Mouse (Mus musculus) cerebellum, postnatal 36 days (tissue): ENCODE results near the gene Cobl.
A peak's percentile ranks its signal among the peaks of the same experiment; 100 is the strongest.

ENCODE experiments used
- DNase-seq, 2 experiments: peaks; one replicate each; pipeline ENCODE4 v3.0.0; 2021 to 2022; ENCODE audit warnings: mixed read lengths in 2 of 2

Gene Cobl

DNA sequence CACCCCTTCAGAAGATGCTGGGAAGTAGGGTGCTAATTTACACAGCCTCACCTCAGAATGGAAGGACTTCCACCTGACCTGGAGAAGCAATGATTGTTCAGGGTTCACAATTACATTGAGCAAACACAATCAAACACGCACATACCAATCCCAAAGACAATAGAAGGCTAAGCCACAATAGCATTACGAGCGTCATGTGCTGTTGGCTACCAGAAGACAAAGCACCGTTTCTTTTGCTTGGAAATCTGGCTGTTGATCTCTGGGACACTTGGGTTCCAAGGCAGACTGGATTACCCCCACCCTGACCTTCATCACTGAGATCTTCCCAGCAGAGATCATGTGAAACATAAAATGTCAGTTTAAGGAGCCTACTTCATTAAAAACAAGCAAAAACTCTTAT is 21.1 kb downstream of the Cobl start:
- DNase-seq, result no peak

- no peak for DNase-seq
These were observed 21.6 kb downstream of the Cobl start for GRCm38 (mm10) chr11:12443185-12443584.

DNA sequence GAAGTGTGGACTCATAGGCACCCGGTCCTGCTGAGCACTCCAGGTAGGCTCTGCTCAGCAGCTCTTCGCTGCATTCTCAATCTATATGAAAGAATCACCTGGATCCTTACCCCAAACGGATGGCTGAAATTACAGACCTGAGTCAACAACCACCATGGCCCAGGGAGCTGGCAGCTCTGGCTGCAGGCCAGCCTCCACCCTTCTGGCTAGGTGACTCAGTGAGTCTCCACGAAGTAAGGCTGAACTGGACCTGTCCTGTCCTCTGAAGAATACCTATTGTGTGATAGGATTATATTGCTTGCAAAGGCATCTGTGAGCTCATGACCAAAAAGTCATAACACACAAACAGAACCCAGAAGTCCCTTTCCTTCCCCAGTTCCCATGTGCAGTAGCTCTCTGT is 22.5 kb downstream of the Cobl start:
- no peak for DNase-seq

DNA sequence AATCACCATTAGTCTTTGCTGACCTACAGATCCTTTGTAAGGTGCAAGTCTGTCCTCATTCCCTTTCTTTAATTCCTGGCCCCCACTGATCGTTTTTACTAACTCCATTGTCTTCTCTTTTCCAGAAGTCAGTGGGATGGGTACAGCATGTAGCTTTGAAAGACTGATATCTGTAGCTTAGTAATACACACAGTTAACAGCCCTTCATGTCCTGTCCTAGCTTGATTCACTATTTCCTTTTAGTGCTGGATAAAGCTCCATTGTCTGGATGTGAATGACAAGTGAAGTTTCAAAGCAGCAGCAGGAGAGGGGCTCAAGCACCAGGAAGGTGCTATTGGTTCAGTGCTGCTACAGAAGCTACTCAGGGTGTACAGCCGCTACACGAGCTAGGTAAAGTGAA is 28.9 kb downstream of the Cobl start:
- no peak for DNase-seq

DNA sequence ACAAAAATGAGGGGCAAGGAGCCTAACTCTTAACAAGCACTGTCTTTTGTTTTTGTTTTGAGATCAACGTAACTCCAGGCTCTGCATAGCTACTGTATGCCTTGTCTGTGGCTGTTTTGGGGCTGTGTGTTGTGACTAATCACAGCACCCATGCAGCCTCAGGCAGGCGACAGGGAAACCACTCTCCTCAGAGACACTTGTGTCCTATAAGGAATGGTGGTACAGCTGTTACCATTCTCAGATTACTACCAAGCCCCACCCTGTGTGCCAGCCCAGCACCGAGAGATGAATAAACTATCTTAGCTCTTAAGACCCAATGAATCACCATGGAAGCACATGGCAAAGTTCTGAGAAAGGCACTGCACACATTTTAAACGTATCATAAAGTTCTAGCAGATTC is 29.7 kb downstream of the Cobl start:
- DNase-seq, result no peak

DNA sequence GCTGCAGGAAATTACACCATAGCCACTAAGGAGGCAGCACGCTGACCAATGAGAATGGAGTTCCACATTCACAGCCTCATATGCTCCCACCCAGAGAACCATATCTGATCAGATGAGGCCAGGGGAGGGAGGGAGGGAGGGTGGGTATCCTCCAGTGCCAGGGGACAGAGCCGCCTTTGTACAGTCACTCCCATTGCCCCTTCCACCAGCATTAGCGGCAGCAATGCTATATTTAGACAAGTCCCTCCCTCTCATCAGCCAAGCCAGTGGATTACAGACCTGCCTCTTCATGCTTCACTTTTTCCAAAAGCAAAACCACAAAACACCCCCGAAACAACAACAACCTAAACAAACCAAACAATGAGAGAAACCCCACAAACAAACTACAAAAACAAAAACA is 30.2 kb downstream of the Cobl start:
- DNase-seq, result no peak

GRCm38 (mm10) chr11:12431911-12432310 is 32.8 kb downstream of the Cobl start:
- no peak for DNase-seq

DNA sequence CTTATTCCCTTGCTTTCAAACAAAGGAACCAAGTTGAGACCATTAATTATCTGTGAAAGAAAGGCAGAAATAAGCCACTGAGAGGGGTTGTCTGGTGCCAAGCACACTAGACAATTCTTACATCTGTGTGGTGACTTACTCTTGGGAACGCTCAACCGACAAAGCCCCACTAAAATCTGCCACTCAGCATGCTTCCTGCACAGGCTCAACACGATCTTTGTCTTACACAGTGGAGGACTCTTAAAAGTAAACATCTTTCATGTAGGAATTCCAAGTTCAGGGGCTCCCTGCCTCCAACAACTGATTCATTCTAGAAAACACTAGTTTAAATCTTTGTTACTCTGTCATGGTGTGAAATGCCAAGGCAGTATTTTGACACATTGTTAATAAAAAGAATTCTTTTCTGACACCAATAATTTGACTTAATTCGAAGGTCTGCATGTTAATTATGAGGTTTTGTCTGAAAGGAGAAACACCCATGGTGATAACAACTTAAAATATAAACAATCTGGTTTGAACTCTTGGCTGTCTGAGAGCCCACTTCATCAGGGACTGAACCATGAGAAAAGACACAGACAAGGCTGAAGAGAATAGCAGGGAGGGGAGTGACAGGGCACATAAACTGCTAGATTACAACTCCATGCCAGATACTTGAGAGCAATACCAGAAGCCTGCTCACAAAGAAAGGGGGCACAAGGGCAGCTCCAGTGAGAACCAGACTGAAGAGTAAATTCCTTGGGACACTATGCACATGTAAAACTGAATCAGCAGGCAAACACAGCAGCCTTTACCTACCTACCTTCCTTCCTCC is 34.3 kb downstream of the Cobl start:
- no peak for DNase-seq

DNA sequence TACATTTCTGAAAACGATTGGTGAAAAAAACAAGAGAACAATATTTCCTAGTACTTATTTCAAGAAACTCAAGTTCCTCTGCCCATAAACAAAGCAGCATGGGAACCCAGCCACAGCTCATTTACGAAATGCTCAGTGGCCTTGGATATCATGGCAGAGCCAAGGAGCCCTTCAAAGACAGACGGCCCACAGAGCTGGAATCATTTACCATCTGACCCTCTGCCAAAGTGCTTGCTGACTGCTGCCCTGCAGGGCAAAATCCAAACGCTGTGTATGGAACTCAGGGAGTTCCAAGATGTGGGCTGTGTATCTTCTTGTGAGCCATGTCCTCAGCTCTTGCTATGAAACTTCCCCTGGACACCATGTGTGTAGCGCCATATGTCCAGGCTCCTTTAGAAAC is 38.0 kb downstream of the Cobl start:
- no peak for DNase-seq

GRCm38 (mm10) chr11:12424205-12424604 is 40.6 kb downstream of the Cobl start:
- no peak for DNase-seq

DNA sequence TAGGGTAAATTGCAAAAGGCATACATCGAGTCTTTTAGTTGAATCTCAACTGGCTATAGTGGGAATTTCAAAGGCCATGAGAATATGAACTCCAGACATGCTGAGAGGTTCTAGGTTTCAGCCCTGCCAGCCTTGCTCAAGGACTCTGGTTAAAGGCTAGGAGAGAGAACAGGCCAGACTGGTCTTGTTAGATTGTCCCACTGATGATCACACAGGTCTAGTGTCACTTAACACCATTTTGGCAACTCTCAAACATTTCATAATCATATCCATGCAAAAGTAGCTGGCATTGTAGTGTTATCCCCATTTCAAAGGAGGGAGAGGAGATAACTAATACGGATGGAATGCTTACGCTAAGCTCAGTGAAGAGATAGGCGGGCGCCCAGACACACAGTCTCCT is 43.6 kb downstream of the Cobl start:
- DNase-seq, result no peak

- no peak for DNase-seq
These were observed 44.6 kb downstream of the Cobl start for GRCm38 (mm10) chr11:12420146-12420545.

- no peak for DNase-seq
These were observed 47.9 kb downstream of the Cobl start for GRCm38 (mm10) chr11:12416899-12417298.

- DNase-seq, result no peak
These were observed 49.4 kb downstream of the Cobl start for GRCm38 (mm10) chr11:12415329-12415728.

GRCm38 (mm10) chr11:12411950-12412349 is 52.8 kb downstream of the Cobl start:
- DNase-seq, result no peak

- DNase-seq, result no peak
These were observed 53.5 kb downstream of the Cobl start for GRCm38 (mm10) chr11:12411075-12411807.

DNA sequence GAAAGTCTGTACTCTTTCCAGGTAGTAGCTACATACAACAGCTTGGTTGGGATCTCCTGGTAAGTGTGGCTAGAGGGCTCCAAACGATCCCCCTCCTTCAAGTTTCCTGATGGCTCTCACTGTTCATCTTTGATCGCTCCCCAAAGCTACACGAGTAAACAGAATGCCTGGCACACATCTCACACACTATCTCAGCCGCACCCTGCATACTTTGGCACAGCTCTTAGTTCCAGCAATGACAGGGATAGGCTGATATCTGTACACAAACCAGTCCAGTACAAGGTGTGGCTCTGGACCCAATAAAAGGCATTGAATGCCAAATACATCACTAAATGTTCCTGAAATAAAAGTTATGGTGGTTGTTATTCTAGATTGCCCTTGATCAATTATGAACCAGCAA is 55.3 kb downstream of the Cobl start:
- no peak for DNase-seq

DNA sequence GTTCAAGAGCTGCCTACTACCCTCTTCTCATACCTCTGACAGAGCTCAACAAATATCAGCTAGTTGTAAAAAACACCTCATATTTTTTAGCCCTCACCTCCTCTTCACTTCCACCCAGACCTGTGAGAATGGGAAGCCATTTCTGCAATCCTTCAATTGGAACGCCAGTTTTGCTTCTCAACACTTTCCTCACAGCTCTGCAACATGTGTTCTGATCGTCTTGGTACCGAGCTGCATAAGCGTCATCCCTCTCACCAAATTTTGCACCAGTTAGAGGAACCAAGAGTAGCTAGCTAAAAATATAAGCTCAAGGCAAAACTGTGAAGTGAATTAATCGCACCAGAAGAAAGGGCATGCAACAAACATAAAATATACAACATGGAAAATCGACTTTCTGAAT is 56.9 kb downstream of the Cobl start:
- no peak for DNase-seq

DNA sequence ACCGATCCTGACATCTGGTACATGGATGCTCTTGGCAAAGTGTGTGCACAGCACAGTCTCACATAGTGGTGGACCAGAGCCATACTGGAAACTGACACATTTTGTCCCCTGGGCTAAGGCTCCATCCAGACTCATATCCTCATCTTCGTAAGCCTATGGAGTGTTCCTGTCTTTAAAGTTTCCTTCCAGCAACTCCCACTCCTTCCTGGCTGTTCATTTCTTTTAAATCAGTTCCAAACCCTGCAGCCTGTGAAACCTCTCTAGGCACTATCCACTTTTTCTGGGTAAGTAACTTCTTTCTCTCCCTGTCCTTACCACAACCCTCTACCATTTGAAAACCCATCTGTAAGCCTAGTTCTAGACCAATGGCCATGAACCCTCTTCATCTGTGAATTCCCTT is 64.9 kb downstream of the Cobl start:
- DNase-seq, result no peak

- no peak for DNase-seq
These were observed 68.6 kb downstream of the Cobl start for GRCm38 (mm10) chr11:12396196-12396595.

DNA sequence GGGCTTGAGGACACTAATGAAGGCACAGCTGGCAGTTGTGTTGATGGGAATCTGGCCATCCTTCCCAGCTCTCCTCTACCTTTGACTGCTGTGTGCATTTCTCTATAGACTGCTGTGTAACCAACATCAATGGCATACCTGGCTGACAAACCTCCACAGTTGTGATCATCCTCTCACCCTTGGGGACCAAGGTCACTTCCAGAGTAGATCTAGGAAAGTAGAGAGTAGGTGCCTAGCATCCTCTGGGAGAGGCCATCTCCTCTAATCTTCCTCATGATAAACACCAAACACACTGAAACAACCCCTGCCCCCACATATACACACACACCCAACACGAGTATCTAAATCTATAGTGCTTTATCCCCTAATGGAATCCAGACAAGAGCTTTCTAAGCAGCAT is 70.1 kb downstream of the Cobl start:
- DNase-seq, result no peak

DNA sequence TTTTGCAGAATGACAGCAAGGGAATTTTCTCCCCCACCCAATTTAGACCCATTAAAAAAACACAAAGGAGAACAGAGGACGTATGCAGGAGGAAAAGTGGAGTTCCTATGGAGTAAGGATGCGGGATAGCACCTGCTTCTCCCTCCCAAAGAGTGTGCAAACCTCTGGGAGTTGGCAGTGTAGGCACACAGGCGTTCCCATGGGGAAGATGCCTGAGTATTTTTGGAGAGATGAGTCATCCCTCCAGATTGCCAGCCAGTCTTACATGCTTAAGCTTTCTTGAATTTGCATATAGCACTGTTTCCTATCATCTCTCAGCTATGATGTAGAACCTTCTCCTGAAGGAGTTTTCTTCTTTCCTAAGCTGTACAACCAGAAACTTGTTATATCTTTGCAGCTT is 70.6 kb downstream of the Cobl start:
- no peak for DNase-seq

DNA sequence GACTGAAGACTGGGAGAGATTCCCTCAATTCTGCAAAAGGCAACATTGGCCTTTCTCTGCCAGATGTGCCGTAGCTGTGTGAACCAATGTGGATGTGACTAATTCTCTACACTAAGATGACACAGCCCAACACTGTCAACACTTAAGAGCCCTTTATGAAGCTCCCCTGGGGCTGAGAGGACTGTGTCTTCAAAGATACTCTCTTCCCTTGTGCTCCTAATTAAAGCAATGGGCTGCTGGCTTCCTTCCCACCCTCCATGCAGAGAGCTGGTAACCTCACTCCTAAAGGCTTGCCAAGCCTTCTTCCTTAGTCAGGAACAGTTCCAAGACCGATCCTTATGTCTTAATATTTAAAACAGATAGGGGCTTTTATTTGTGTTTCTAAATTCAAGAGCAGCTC is 79.9 kb downstream of the Cobl start:
- DNase-seq, result peak; percentile 46 to 55

DNA sequence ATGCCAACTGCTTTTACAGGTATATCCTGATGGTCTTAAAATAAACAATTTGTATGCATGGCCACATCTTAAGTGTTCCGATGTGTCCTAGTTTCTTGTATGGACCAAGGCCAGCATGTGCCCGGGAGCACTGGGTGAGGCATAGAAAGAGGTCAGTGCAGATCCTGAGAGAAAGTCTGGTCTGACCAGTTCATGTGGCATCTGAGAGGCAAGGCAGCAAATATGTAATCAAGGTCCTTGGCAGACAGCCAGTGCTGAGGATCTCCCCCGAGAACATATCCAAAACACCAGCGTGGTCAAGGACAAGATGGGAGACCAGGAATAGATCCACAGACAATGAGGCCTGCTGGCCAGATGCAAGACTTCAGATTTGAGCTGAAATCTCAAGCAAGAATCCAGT is 81.8 kb downstream of the Cobl start:
- DNase-seq, result no peak

DNA sequence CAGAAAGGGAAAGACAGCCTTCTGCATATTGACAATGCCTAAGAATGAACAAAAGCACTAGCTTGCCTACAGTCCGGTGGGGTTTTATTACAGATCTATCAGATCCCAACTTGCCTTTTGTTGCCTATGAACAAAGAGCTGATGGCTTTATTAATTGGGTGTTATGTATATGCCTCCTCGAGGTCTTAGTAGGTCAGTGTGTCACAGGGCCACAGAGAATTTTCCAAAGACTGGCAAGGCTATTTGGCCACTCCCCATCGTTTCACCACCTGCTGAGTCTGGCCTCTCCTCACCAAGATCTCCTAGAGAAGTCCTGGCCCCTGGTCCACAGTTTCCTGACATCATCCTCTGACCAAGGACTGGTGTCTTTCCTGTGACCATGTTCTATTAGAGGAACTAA is 83.7 kb downstream of the Cobl start:
- DNase-seq, result no peak
